Mouse (Mus musculus): ENCODE measurements around the gene Exosc7.
A peak's percentile ranks its signal among the peaks of the same experiment; 100 is the strongest.

The Exosc7 gene

DNA sequence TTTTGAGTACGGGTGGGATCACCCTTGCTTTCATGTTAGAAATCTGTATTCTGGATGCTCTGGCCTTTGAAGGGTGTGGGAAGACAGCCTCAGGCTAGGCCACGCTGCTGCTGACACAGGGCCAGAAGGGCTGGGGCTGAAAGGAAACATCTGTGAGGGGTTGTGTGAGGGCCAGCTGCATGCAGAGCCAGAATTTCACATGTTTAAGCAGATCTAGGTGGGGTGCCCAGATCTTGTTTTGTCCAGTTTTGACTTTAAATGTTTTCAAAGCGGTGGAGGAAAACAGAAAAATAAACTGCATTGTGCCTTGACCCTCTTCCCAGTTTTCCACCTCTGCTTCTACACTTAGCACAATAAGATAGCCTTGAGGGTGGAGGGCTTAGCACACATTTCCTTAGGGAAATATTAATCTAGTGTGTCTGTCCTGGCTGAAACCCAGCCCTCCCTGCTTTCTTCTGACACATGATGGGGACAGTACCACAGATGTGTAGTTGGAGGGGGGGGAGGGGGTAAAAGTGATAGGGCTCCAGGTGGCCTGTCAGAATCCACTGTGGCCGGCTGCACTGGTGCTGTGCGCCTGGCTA is 26.0 kb downstream of the Exosc7 start:
- DNase-seq (ENCODE audit: low spot score) = no peak

DNA sequence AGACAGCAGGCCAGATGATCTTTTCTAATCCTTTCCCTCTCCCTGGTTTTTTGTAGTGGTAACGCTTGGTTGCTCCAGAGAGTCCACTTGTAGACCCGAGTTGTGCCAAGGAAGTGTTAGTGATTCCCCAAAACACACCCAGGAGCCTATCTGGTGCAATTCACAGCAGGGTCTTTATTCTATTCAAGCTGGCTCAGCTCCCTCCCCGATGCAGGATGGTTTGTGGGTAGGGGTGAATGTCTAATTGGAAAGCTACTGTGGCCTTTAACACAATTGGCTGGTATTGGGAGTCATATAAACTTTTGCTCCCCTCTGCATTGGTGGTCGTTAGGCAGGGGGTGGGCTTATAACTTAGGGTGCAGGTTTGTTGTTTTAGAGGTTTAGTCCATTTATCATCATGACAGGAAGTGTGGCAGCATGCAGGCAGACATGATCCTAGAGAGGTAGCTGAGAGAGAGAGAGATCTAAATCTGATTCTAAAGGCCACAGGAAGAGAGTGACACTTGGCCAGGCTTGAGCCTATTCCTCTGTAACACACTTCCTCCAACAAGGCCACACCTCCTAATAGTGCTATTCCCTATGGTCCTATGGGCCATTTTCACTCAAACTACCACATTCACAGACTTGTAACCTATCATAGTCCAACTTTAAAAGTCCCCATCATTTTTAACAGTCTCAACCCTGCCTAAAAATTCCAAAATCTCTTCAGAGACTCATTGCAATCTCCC is 27.0 kb downstream of the Exosc7 start:
- no peak for DNase-seq (ENCODE audit: low spot score)

DNA sequence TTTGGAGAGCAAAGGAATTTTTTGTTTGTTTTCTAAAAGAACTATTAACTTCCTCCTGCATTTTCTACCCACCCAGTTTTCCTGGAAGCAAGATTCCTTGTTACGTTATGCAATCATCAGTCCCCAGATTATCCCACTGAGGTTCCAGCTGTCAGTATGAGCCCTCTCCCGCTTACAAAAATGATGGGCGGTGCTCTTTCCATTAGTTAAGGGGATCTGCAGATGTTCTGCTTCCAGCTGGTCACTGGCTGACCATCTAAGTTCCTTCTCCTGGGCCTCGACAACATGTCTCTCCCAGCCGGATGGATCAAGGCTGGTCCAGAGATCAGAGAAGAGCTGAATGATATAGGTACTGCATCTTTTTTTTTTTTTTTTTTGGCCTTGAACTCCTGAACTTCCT is 35.4 kb downstream of the Exosc7 start:
- DNase-seq (ENCODE audit: low spot score) = no peak

DNA sequence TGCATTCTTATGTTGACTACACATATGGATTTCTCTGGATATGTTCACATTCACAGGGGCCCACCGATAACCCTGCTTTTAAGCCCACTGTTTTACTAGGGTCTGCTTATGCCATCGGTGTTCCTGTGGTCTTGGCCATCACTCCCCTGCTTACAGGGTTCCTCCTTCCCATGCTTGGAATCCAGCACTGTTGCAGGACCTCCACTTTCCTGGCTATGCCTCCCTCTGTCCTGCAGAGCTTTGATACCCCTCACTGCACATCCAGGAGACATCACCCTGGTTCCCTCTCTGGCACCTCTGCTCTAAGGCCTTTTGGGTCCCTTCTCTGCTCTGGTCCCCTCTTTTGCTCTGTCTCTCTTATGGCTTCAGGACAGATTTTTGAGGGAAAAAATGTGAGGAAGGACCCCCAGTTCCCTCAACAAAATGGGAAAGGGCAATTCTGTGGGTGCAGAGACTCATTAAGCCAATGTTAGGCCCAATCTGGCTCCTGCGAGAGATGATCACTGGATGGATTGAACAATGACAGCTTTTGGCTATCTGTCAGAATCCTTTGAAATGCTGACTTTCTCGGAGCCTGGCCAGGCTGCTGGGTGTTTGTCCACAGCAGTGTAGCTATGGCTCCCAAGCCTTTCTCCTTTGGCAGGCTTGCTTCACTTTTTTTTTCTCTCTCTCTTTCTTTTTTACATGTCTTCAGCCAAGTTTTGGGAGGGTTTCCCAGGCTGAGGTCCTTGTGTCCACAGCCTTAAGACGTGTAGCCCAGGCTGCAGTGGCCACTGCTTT is 37.4 kb downstream of the Exosc7 start, which contains the start of gene Clec3b:
Gene Clec3b, plus strand, starts transcription at position 706 of the 780 bp plus-strand sequence.
- no peak for DNase-seq (ENCODE audit: low spot score)

DNA sequence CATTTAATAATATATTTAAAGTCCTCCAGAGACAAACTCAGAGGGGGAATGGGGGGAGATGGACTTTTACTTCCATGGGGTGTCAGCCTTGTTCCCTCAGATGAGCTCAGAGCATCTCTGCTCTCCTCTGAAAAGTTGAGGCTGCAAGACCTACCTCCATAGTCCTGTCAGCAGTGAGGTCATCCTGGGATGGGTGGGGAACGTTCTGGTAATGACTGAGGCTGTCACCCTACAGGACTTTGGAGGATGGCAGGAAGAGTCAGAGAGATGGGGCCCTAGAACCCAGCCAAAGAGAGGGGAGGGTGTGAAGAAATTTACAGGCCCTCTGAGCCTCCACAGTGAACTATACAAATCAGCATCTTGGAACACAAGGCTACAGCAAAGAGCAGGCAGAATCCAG is 38.5 kb downstream of the Exosc7 start:
- no peak for DNase-seq (ENCODE audit: low spot score)

DNA sequence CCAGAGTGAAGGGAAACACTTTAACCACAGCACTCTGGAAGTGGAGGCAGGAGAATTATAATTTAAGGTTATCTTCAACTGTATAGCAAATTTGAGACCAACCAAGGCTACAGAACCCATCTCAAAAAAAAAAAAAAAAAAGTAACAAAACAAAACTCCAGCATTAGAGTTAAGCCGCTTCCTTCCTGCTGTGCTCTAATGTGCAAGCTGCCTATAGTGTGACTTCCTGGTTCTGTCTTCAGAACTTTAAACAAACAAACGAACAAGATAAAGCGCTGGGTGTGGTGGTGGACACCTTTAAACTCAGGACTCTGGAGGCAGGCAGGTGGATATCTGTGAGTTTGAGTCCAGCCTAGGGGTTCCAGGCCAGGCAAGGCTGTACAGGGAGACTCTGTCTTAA is 39.0 kb downstream of the Exosc7 start:
- DNase-seq (ENCODE audit: low spot score) = no peak

DNA sequence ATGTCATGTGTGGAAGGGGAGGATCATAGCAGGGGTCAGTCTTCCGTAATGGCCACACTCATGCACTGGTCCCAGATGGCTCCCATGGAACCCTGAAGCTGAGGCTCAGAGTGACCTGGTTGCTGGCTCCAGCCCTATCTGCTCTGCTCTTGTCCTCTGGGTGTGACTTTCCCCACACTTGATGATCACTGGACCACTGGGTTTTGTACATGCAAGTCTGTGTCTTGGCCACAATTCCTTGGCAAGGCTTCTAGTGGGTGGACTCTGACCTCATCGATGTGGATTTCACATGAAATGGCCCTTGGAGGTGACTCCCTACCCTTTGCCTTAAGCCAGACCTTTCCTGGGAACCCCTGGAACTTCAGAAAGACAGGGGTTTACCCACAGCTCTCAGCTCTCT is 40.1 kb downstream of the Exosc7 start:
- DNase-seq (ENCODE audit: low spot score) = no peak

DNA sequence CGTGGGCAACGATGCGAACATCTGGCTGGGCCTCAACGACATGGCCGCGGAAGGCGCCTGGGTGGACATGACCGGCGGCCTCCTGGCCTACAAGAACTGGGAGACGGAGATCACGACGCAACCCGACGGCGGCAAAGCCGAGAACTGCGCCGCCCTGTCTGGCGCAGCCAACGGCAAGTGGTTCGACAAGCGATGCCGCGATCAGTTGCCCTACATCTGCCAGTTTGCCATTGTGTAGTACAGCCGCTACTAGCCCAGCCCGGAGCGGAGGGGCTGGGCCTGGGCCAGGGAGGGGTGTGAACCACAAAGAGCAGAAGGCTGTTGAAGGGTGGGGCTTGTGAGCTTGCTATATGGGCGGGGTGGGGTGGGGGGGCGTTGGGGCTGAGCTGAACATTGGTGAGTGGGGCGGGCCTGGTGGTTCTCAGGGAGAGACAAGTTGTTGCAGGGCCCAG is 43.9 kb downstream of the Exosc7 start:
- DNase-seq (ENCODE audit: low spot score) = no peak

DNA sequence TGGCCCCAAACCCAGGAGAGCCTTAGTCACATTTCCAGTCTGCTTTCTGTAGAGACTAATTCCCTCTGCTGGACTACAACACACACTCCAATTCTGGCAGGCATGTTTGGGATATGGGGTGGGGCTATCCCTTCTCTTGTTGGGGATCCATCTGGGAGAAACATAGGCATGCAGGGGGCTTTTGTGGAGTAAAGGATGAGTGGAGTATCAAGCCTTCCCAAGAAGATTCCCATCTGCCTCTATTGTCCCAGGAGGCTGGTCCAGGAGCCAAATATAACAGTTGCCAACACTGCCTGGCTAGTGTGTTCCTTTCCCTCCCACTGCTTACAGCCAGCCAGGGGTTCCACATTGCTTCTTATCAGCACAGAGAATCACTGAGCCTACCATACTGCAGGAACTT is 44.7 kb downstream of the Exosc7 start:
- no peak for DNase-seq (ENCODE audit: low spot score)

DNA sequence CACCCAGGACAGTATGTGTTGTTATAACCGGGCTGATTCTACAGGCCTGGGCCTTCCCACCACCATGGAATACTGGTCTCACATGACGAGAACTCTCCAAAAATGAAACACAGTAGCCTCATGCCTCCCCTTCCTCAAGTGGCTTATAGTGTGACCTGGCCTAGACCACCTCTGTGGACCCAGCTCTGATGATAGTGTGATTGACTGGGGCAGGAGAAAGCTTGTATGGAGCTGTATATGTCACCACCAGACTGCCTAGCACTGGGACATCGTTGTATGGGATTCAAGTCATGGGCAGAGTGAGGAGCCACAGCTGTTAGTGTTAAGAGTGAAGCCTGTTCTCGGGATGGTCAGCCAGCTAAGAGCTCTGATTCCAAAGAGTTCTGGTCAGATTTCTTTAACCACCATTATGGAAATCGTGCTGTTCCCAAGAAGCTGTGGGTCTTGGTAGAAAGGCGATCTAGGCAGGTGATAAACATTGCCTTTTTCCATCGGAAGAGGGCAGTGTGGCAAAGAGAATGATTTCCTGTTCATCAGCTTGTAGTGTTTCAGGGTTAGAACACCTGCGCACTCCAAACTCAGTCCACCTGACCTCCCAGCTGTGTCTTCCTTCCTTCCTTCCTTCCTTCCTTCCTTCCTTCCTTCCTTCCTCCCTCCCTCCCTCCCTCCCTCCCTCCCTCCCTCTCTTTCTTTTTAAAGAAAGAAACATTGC is 45.3 kb downstream of the Exosc7 start:
- no peak for DNase-seq (ENCODE audit: low spot score)

DNA sequence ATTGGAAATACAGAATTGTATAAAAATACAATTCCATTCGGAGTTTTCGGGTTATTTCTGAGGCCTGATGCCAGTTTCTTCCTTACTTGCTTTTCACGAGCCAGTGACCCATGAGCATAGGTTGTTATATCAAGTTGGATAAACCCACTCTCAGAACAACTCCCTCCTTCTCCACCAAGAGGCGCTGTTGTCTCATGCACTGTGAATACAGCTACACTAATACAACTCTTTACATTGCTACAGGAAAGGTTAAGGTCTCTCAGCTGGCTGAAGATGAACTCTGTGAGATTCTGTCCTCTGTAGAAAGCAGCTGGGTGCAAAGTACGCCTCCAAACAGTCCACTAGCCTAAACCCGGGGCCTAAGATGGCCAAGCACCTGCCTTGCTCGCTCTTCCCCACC is 46.3 kb downstream of the Exosc7 start:
- DNase-seq (ENCODE audit: low spot score) = peak; percentile 13

DNA sequence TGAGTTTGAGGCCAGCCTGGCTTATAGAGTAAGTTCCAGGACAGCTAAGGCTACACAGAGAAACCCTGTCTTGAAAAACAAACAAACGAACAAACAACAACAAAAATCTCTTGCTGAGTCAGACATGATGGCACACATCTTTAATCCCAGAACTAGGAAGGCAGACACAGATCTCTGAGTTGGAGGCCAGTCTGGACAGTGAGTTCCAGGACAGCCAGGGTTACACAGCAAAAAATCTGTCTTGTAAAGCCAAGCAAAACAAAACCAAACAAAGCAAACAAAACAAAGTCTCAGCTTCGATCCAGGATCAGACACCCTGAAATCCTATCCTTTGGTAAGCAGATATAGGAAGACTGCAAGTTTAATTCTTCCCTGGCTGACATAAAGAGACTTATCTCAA is 48.8 kb downstream of the Exosc7 start:
- DNase-seq (ENCODE audit: low spot score) = no peak

DNA sequence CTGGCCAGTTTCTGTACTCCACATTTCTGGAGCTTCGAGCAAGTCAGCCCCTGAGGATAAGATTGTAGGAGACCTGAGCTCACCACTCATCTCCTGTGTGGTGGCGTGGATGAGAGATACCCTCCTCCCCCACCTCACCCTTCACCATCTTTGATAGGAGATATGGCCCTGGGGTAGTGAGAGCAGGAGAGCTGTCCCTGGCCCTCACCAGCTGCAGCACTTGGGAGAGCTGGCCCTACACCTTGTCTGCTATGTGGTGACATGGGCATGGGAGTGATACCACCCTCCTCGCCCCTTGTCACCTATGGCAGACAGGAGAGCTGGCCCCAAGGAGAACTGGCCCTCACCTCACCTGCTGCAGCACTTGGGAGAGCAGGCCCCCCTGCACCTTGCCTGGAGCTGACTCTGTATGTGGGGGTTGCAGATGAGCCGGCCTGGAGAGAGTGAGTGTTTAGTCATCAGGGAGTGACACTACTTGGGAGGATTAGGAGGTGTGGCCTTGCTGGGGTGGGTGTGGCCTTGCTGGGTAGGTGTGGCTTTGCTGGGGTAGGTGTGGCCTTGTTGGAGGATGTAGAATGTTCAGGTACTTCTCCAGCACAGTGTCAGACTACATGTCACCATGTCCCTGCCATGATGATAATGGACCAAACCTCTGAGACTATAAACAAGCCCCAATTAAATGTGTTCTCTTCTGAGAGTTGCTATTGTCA is 50.1 kb downstream of the Exosc7 start:
- no peak for DNase-seq (ENCODE audit: low spot score)

DNA sequence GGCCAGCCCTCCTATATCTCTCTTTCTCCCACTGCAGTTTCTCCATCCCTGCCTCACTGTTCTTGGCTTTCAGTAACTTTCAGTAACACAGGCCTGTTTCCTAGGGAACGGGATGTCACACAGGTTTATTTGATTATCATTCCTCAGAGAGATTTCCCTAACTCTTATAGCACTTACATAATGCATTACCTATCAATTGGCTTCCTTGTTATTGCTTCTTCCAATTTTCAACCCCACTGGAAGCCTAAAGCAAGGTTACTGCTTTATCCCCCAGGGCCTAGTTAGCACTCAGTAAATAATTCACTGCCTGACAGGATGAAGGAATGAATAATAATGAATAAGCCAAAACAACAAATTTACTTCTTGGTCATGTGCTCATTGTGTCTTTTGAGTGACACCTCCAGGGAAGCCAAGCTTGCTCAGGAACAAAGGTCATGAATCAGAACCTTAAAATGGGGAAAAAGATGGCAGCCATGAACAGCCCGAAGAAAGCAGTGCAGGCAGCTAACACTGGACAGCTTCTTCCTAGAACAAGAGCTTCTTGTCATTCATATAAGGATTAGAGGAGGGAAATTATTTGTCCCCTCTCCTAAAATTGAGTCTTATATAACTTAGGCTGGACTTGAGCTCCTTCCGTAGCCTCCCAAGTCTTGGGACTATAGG is 52.9 kb downstream of the Exosc7 start:
- DNase-seq (ENCODE audit: low spot score) = no peak

DNA sequence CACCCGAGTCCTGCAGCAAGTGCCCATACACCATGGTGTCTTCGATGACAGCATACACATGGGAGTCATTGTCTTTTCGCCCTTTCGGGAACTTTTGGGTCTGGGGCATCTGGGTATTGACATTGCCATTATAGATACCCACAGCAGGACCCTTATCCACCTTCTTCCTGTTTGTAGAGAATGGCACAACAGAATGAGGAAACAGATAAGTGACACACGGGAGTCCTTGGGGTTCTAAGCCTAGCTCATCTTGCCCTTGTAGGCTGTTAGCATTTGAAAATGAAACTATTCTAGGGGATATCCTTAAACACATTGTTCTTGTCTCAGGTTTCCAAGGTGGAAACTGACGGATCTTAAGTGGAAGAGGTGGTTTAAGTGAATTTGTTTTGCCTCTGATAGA is 60.7 kb downstream of the Exosc7 start:
- DNase-seq (ENCODE audit: low spot score) = no peak

DNA sequence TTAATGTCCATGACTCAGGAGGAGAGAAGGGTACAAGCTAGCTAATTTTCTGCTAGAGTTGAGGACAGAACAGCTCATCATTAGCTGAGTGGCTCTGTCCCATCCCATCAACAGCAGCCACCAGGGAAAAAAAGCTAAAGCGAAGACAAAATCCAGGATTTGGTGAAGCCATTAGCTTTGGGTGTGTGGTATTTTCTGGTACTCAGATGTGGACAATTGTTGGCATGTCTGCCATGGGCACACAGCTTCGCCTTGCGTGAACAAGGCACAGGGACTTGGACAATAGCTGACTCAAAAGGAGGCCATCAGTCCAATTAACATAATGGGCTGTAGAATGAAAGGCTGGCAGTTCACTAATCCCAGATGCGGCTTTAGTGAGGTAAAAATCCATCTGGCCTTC is 61.3 kb downstream of the Exosc7 start:
- DNase-seq (ENCODE audit: low spot score) = no peak

DNA sequence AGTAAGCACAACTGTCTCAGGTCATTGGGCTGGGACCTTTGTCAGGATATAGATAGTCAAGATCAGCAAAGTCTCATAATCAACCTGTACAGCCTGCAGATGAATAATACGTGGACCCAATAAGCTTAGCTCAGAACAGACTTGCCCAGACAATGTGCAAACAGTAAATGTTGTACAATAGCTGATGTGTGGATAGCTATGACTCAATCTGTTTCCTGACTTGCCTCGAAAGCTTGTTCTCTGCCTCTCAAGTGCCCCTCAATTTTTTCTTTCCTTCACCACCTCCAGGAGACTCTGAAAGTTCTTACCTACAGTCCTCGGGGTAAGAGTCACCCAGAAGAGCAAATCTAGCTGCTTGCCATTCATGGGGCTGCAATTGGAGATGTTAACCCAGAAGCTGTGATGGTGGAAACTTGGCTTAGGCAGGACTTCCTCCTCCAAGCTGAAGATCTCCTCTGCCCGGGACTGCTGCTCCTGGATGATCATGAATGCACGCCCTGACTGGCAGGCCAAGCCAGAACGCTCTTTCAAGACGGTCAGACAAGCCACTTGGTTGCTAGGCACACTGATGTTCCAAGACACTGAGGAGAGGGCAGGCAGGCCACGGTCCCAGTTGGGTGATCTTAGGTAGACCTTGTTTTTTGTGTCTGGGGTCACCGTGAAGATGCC is 64.5 kb downstream of the Exosc7 start:
- no peak for DNase-seq (ENCODE audit: low spot score)

DNA sequence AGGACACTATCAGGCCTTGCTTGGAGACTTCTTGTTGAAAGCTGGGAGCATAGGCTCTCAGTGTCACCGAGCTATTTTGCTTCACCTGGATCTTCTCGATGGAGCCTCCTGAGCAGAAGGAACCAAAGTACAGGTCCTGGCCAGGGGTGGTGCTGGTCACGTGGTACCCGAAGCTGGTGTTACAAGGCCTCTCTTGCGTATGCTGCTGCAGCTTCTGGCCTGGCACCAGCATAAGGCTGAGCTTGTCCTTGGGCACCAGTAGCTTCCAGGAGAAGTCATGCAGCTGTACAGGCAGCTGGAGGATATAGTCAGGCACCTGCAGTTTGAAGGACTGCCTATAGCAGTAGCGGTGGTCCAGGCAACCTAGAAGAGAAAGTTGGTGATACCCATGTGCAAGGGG is 67.0 kb downstream of the Exosc7 start:
- DNase-seq (ENCODE audit: low spot score) = no peak

DNA sequence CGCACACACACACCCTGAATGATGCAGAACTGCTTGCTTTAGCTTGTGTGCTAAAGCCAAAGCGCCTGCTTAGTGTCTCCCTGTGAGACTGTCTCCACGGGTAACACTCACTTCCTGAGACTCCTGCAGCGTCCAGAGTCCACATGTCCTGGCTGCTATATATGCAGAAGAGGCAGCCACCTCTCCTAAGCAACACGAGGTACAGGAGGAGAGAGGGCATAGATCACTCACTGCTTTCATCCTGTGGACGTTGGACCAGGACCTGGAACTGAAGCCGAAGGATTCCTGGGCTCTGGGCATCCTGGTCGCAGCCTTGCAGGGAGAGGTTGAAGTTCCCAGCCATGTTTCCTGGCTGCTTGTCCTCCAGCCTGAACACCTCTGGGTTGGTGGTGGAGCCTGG is 70.2 kb downstream of the Exosc7 start:
- no peak for DNase-seq (ENCODE audit: low spot score)

DNA sequence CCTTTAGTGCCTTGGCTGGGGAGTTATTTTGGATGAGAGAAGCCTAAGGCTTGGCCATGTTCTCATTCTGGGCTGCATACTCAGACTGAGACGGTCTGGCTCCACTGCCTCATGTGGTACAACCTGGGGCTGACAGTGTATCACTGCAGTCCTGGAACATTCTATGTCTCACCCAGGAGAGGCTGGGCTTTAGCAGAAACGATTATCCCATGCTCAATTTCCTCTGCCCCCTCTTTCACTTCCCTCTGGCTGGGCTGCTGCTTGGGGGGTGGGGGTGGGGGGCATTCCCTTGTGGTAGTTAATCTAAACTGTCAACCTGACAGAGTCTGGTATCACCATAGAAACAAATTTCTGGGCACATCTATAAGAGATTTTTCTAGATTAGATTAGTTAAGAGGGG is 72.5 kb downstream of the Exosc7 start:
- DNase-seq (ENCODE audit: low spot score) = no peak

Data from spleen, adult 12 weeks (tissue).